Mouse (Mus musculus) megakaryocyte, embryonic 14.5 days (primary cell): ENCODE measurements around the gene 1700003E16Rik. TPM values are rescaled to one million over a fixed set of nuclear protein-coding genes. Genes with fewer than 3 reads are reported as not detected.
A peak's percentile ranks its signal among the peaks of the same experiment; 100 is the strongest.
"Not testable (repeated sequence)": the region's sequence is repeated elsewhere in the genome, so short reads cannot be mapped to it uniquely, and the experiment has no call there.

Experiments used
- H3K27me3 ChIP-seq: replicated peaks from 2 replicates; pipeline ENCODE3; 2012; ENCODE audit warnings: inconsistent platforms
- H3K36me3 ChIP-seq: replicated peaks from 2 replicates; pipeline ENCODE3; 2012; ENCODE audit warnings: low read length, inconsistent platforms, mixed read lengths
- H3K4me1 ChIP-seq: 2 replicates; pipeline ENCODE4 v1.6.1; 2012; ENCODE audit warnings: inconsistent platforms
- H3K4me3 ChIP-seq: replicated peaks from 2 replicates; pipeline ENCODE3; 2012; ENCODE audit warnings: moderate library complexity, mild to moderate bottlenecking, inconsistent platforms
- H3K9me3 ChIP-seq: 2 replicates; pipeline ENCODE4 v1.6.1; 2012; ENCODE audit warnings: inconsistent platforms
- FLI1 ChIP-seq: IDR thresholded peaks from 2 replicates; pipeline ENCODE4 v1.6.1; 2012; ENCODE audit warnings: low read length, inconsistent platforms, mixed read lengths
- GATA1 ChIP-seq: IDR thresholded peaks from 3 replicates; pipeline ENCODE4 v1.6.1; 2012; ENCODE audit warnings: mixed read lengths, low read length, inconsistent platforms, borderline replicate concordance
- polyA plus RNA-seq: library from polyadenylated mRNA; stranded (reverse); fragments of >175 nt; gene quantifications from 2 replicates; pipeline ENCODE4 v1.2.3, GENCODE M21; 2012; ENCODE audit warnings: low replicate concordance; ENCODE audit not compliant: insufficient read depth

The 1700003E16Rik gene
- polyA plus RNA-seq, 1 experiment = 0.36 TPM

- Histone ChIP-seq H3K4me3 (no peak overlapping the region), H3K4me1 (peaks cover 69% of the 10 kb centered on the region), H3K36me3 (no peaks in the 10 kb centered on the region), H3K9me3 (no peaks in the 10 kb centered on the region), H3K27me3 (peaks cover 18% of the 10 kb centered on the region)
- TF ChIP-seq GATA1 (no peak), FLI1 (no peak)
Observed at GRCm38 (mm10) chr6:83141636-83142035, 14.6 kb upstream of the 1700003E16Rik start.

GRCm38 (mm10) chr6:83142211-83142731, 13.9 kb upstream of the 1700003E16Rik start:
- Histone ChIP-seq H3K4me1 (peaks cover 69% of the 10 kb centered on the region), H3K36me3 (peaks cover 5% of the 10 kb centered on the region), H3K27me3 (peaks cover 23% of the 10 kb centered on the region), H3K4me3 (peak overlapping the region; percentile 46), H3K9me3 (no peaks in the 10 kb centered on the region)
- TF ChIP-seq GATA1 (no peak), FLI1 (no peak)

- Histone ChIP-seq H3K4me1 (peaks cover 65% of the 10 kb centered on the region), H3K9me3 (no peaks in the 10 kb centered on the region), H3K27me3 (peaks cover 27% of the 10 kb centered on the region), H3K4me3 (no peak overlapping the region), H3K36me3 (peaks cover 11% of the 10 kb centered on the region)
- no peak for TF ChIP-seq FLI1
- TF ChIP-seq GATA1 = no peak
Observed at GRCm38 (mm10) chr6:83142886-83143285, 13.3 kb upstream of the 1700003E16Rik start.

- H3K4me1 ChIP-seq = peaks cover 55% of the 10 kb centered on the region
- H3K36me3 ChIP-seq = peaks cover 29% of the 10 kb centered on the region
- no peaks in the 10 kb centered on the region for H3K9me3 ChIP-seq
- TF ChIP-seq GATA1 = no peak
- no peak for TF ChIP-seq FLI1
- H3K4me3 ChIP-seq = no peak overlapping the region
- peaks cover 38% of the 10 kb centered on the region for H3K27me3 ChIP-seq
Observed at GRCm38 (mm10) chr6:83145209-83145608, 11.0 kb upstream of the 1700003E16Rik start.

GRCm38 (mm10) chr6:83145805-83146204, 10.4 kb upstream of the 1700003E16Rik start:
- TF ChIP-seq FLI1 (no peak), GATA1 (no peak)
- Histone ChIP-seq H3K9me3 (no peaks in the 10 kb centered on the region), H3K4me3 (peak overlapping the region; percentile 42), H3K4me1 (peaks cover 56% of the 10 kb centered on the region), H3K27me3 (peaks cover 40% of the 10 kb centered on the region), H3K36me3 (peaks cover 32% of the 10 kb centered on the region)

- Histone ChIP-seq H3K27me3 (peaks cover 35% of the 10 kb centered on the region), H3K36me3 (peaks cover 41% of the 10 kb centered on the region), H3K4me1 (peaks cover 54% of the 10 kb centered on the region), H3K9me3 (no peaks in the 10 kb centered on the region), H3K4me3 (peak overlapping the region; percentile 17)
- TF ChIP-seq FLI1 = no peak
- no peak for TF ChIP-seq GATA1
Observed at GRCm38 (mm10) chr6:83147280-83147679, 8.9 kb upstream of the 1700003E16Rik start.

- TF ChIP-seq GATA1 (no peak), FLI1 (no peak)
- Histone ChIP-seq H3K4me3 (no peak overlapping the region), H3K4me1 (peaks cover 44% of the 10 kb centered on the region), H3K9me3 (no peaks in the 10 kb centered on the region), H3K27me3 (peaks cover 56% of the 10 kb centered on the region), H3K36me3 (peaks cover 49% of the 10 kb centered on the region)
Observed at GRCm38 (mm10) chr6:83151721-83152120, 4.5 kb upstream of the 1700003E16Rik start.

GRCm38 (mm10) chr6:83153038-83153437, 3.2 kb upstream of the 1700003E16Rik start:
- H3K27me3 ChIP-seq = peaks cover 46% of the 10 kb centered on the region
- H3K36me3 ChIP-seq = peaks cover 38% of the 10 kb centered on the region
- H3K4me3 ChIP-seq = no peak overlapping the region
- no peak for TF ChIP-seq FLI1
- TF ChIP-seq GATA1 = no peak
- H3K4me1 ChIP-seq = peaks cover 36% of the 10 kb centered on the region
- H3K9me3 ChIP-seq = no peaks in the 10 kb centered on the region

- H3K9me3 ChIP-seq = no peaks in the 10 kb centered on the region
- peaks cover 35% of the 10 kb centered on the region for H3K36me3 ChIP-seq
- peaks cover 45% of the 10 kb centered on the region for H3K27me3 ChIP-seq
- H3K4me1 ChIP-seq = peaks cover 36% of the 10 kb centered on the region
- H3K4me3 ChIP-seq = no peak overlapping the region
- TF ChIP-seq FLI1 (no peak), GATA1 (no peak)
Observed at GRCm38 (mm10) chr6:83153485-83153884, 2.7 kb upstream of the 1700003E16Rik start.

- H3K4me3 ChIP-seq = peak overlapping the region; percentile 93
- peaks cover 18% of the 10 kb centered on the region for H3K36me3 ChIP-seq
- TF ChIP-seq GATA1 = no peak
- no peak for TF ChIP-seq FLI1
- peaks cover 34% of the 10 kb centered on the region for H3K4me1 ChIP-seq
- H3K9me3 ChIP-seq = no peaks in the 10 kb centered on the region
- H3K27me3 ChIP-seq = peaks cover 37% of the 10 kb centered on the region
Observed at GRCm38 (mm10) chr6:83155552-83156238, 509 bp upstream of the 1700003E16Rik start.

GRCm38 (mm10) chr6:83159456-83159855, 3.3 kb downstream of the 1700003E16Rik start:
- Histone ChIP-seq H3K4me1 (peaks cover 46% of the 10 kb centered on the region), H3K27me3 (peaks cover 43% of the 10 kb centered on the region)
- H3K4me3 ChIP-seq, H3K9me3 ChIP-seq, H3K36me3 ChIP-seq: not testable (repeated sequence)
